Mouse (Mus musculus) heart, postnatal 0 days (tissue): Measurements from ENCODE around the gene Mbnl2. TPM values are rescaled to one million over a fixed set of nuclear protein-coding genes. Genes with fewer than 3 reads are reported as not detected.

Experiments
- ATAC-seq: fragments of 200-750 bp; cut with Nextera tagmentation; 2 replicates; pipeline ENCODE4 v1.8.0; 2017; ENCODE audit warnings: low read depth, moderate number of reproducible peaks, moderate library complexity; ENCODE audit not compliant: insufficient read depth
- DNase-seq: peaks from one replicate; pipeline ENCODE4 v3.0.0-alpha.2; 2016; ENCODE audit warnings: low spot score
- H3K27ac ChIP-seq: fragments of 300-500 bp; sonication (generic); 2 replicates; pipeline ENCODE4 v1.5.1; 2014; ENCODE audit warnings: low read depth, mild to moderate bottlenecking
- H3K27me3 ChIP-seq: fragments of 300-500 bp; sonication (generic); 2 replicates; pipeline ENCODE4 v1.6.1; 2014; ENCODE audit warnings: low read length, mixed read lengths; ENCODE audit not compliant: control insufficient read depth, insufficient read depth
- H3K36me3 ChIP-seq: fragments of 300-500 bp; sonication (generic); replicated peaks from 2 replicates; pipeline ENCODE4 v1.6.1; 2014; ENCODE audit warnings: low read length, mixed read lengths; ENCODE audit not compliant: control insufficient read depth, insufficient read depth
- H3K4me1 ChIP-seq: fragments of 300-500 bp; sonication (generic); 2 replicates; pipeline ENCODE4 v1.6.1; 2014; ENCODE audit warnings: antibody characterized with exemption; ENCODE audit not compliant: control insufficient read depth, insufficient read depth
- H3K4me2 ChIP-seq: fragments of 300-500 bp; sonication (generic); 2 replicates; pipeline ENCODE4 v1.6.1; 2014; ENCODE audit warnings: low read depth, mild to moderate bottlenecking, low read length, moderate library complexity
- H3K4me3 ChIP-seq: fragments of 300-500 bp; sonication (generic); 2 replicates; pipeline ENCODE4 v1.5.1; 2014; ENCODE audit warnings: low read depth, low read length
- H3K9ac ChIP-seq: fragments of 300-500 bp; sonication (generic); replicated peaks from 2 replicates; pipeline ENCODE4 v1.6.1; 2014; ENCODE audit warnings: low read depth, low read length, mixed read lengths
- H3K9me3 ChIP-seq: fragments of 300-500 bp; sonication (generic); replicated peaks from 2 replicates; pipeline ENCODE4 v1.6.1; 2016; ENCODE audit warnings: low read length; ENCODE audit not compliant: control insufficient read depth
- CTCF ChIP-seq: IDR thresholded peaks from 2 replicates; pipeline ENCODE4 v1.5.1; 2016; ENCODE audit warnings: antibody characterized with exemption, control low read depth, low read depth
- EP300 ChIP-seq: IDR thresholded peaks from 2 replicates; pipeline ENCODE4 v1.6.1; 2016; ENCODE audit warnings: antibody characterized with exemption, low read depth
- WGBS: fragments of 180-500 bp; shearing (Covaris S2); extraction: QIAGEN DNeasy Blood & Tissue Kit; methylation state at CpG from one replicate; pipeline ENCODE4 v1.1.7; 2014; 5-methylcytosine and 5-hydroxymethylcytosine counted together
- polyA plus RNA-seq: library from polyadenylated mRNA; unstranded; fragments of >200 nt; fragmentation: Nextera tagmentation; extraction: Ambion mirVana; gene quantifications from 2 replicates; pipeline ENCODE4 v1.2.1, GENCODE M21; 2015
- total RNA-seq: library from RNA; depleted of rRNA; stranded (reverse); fragments of >200 nt; gene quantifications from 2 replicates; pipeline ENCODE4 v1.2.3, GENCODE M21; 2014; ENCODE audit warnings: low replicate concordance

Mbnl2 gene
- total and polyA plus RNA-seq, 2 experiments from 2014 or later = 137 to 288 TPM

DNA sequence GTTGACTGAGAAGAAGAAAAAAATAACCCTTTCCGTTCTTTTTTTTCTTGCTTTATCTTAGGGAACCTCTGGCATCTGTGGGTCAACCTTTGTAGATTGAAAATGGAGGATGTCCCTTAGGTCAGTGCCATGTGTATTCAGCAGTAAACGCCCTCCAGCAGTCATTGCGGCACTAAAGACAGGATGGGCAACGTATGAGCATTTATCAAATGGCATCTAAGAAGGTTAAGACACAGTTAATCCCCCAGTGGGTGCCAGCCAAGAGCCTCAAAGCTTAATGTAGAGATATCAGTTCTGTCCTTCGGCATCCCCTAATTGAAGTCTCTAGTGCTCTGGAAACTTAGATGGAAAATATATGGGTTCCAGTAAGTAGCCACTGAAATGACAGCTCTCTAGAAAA is 723 bp upstream of the Mbnl2 start:
- peaks cover 26% of the 10 kb centered on the region for H3K4me1 ChIP-seq
- H3K9ac ChIP-seq = no peak overlapping the region
- DNase-seq = no peak
- 44% methylated on average over 5 of the region's 5 CpGs for WGBS
- peak overlapping the region; percentile 78 for H3K4me3 ChIP-seq
- no peaks in the 10 kb centered on the region for H3K9me3 ChIP-seq
- TF ChIP-seq CTCF (no peak), EP300 (no peak)
- no peak for ATAC-seq
- peak overlapping the region; percentile 94; the same call in 1 of the 2 replicates for H3K27ac ChIP-seq
- no peaks in the 10 kb centered on the region for H3K36me3 ChIP-seq
- peak overlapping the region; percentile 95 for H3K4me2 ChIP-seq
- H3K27me3 ChIP-seq = no peaks in the 10 kb centered on the region

DNA sequence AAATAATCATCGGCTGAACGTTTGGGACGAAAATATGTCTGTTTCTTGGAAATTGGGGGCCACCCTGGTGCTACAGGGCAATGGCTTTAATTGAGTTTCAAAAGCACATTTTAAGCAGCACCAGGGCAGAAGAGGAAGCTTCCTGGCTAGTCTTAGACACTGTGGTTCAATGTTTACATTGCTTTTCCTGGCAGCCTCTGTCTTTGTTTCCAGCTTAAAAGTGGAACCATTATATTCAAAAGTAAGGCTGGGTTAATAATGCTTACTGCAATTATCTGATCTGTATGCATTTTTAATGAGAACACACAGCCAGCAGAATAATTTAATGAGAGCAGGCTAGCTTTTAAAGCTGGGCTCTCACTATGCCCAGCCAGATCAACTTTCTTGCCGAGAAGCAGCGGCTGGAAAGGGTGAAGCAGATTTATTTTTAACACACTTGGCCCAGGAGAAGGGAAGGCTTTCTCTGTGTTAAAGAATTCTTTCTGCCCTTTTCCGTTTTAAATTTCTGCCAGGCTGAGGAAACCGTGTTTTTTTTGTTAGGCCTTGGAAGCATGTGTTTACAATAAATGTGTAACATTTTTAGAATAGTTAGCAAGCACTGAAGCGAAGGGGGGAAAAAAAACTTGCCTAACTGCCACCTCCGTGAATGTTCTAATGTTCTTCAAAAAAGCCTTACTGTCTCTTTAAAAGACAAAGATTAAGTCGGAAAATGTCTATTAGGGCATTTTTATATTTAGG is 1.0 kb downstream of the Mbnl2 start:
- ATAC-seq = no peak
- peak overlapping the region; percentile 79 for H3K9ac ChIP-seq
- peaks cover 40% of the 10 kb centered on the region for H3K4me1 ChIP-seq
- H3K27ac ChIP-seq = peak overlapping the region; percentile 94
- 1% methylated on average over 10 of the region's 10 CpGs for WGBS
- no peaks in the 10 kb centered on the region for H3K9me3 ChIP-seq
- no peak for DNase-seq
- H3K36me3 ChIP-seq = no peaks in the 10 kb centered on the region
- no peaks in the 10 kb centered on the region for H3K27me3 ChIP-seq
- H3K4me3 ChIP-seq = peak overlapping the region; percentile 78
- TF ChIP-seq EP300 (no peak), CTCF (no peak)
- peak overlapping the region; percentile 95 for H3K4me2 ChIP-seq

- DNase-seq (peak; percentile 93), ATAC-seq (peak; percentile 37; the same call in 1 of the 2 replicates)
- no peak for TF ChIP-seq CTCF
- TF ChIP-seq EP300 = no peak
- Histone ChIP-seq H3K36me3 (no peaks in the 10 kb centered on the region), H3K4me2 (peak overlapping the region; percentile 95), H3K4me1 (peaks cover 42% of the 10 kb centered on the region), H3K9me3 (no peaks in the 10 kb centered on the region), H3K27ac (peak overlapping the region; percentile 94), H3K4me3 (peak overlapping the region; percentile 78), H3K27me3 (no peaks in the 10 kb centered on the region), H3K9ac (peak overlapping the region; percentile 79)
- WGBS = 3% methylated on average over 10 of the region's 10 CpGs
These were observed 1.7 kb downstream of the Mbnl2 start for GRCm38 (mm10) chr14:120277081-120277656.

- H3K36me3 ChIP-seq = no peaks in the 10 kb centered on the region
- no peaks in the 10 kb centered on the region for H3K9me3 ChIP-seq
- peak overlapping the region; percentile 79 for H3K9ac ChIP-seq
- WGBS = 6% methylated on average over 21 of the region's 21 CpGs
- peak overlapping the region; percentile 94 for H3K27ac ChIP-seq
- peak overlapping the region; percentile 95 for H3K4me2 ChIP-seq
- H3K4me3 ChIP-seq = peak overlapping the region; percentile 78
- ATAC-seq = peak; percentile 27; the same call in 1 of the 2 replicates
- no peak for TF ChIP-seq EP300
- TF ChIP-seq CTCF = peak; percentile 11; the same call in 1 of the 2 replicates
- peaks cover 51% of the 10 kb centered on the region for H3K4me1 ChIP-seq
- no peaks in the 10 kb centered on the region for H3K27me3 ChIP-seq
- peak; percentile 85 for DNase-seq
These were observed 3.1 kb downstream of the Mbnl2 start for GRCm38 (mm10) chr14:120278290-120279244.

DNA sequence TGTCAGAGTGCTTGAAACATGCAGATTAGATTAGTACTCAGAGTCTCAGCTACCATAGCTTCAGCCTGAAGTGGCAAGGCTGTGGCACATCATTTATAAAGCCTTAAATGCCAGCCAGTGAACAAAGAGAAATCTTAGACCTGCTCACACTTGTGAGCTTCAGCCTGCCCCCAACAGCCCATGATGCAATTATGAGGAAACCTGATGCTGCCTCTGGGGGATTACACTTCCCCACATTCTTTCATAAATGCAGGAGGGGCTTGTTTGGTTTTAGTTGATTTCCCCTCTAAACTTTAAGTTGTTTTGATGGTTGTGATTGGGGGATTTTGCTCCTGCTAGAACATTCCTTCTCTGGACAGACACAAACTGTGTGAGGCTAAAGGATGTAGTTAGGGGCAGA is 4.7 kb downstream of the Mbnl2 start:
- no peak for TF ChIP-seq EP300
- TF ChIP-seq CTCF = no peak
- no peaks in the 10 kb centered on the region for H3K9me3 ChIP-seq
- H3K27me3 ChIP-seq = no peaks in the 10 kb centered on the region
- ATAC-seq (no peak), DNase-seq (no peak)
- 0 out of 2 replicates have a peak overlapping the region, but pooled peaks have one; percentile 17 for H3K9ac ChIP-seq
- peaks cover 5% of the 10 kb centered on the region; the same call in 1 of the 2 replicates for H3K36me3 ChIP-seq
- H3K4me1 ChIP-seq = peaks cover 57% of the 10 kb centered on the region
- H3K4me2 ChIP-seq = peak overlapping the region; percentile 95
- no peak overlapping the region for H3K4me3 ChIP-seq
- peak overlapping the region; percentile 94 for H3K27ac ChIP-seq
